Mouse (Mus musculus) liver, embryonic 14.5 days (tissue): ENCODE results near the gene Ireb2.

Experiments used
- CTCF ChIP-seq: IDR thresholded peaks from 2 replicates; pipeline ENCODE4 v1.5.1; 2016; ENCODE audit warnings: antibody characterized with exemption, low read depth, control low read depth
- EP300 ChIP-seq: IDR thresholded peaks from 2 replicates; pipeline ENCODE4 v1.6.1; 2016; ENCODE audit warnings: antibody characterized with exemption, low read depth

DNA sequence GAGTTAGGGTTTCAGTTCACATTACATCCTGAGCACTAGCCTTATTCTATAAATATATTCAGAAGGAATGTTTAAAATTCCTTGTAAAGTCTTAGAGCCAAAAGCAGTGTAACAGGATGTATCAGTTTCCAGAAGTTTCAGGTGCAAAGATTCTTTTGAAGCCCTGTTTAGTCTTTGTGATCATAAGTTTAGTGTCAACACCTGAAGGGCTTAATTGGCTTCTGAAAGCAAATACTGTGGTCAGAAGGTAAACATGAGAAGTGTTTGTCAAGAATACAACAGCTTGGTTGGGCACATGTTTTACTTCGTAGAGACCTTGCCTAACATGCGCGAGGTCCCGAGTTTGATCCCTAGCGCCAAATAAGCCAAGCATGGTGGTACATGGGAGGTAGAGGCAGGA lies 55.2 kb downstream of the Ireb2 start:
- no peak for TF ChIP-seq EP300
- no peak for TF ChIP-seq CTCF
